Mouse (Mus musculus) regulatory T cell (primary cell): ENCODE results near the gene Tmem274.

Source experiments
- in situ Hi-C: fragments of 300-600 bp; cut with MboI, MseI; formaldehyde crosslinking; loops from one replicate; pipeline ENCODE4 v1.15.1; 2025; ENCODE audit warnings: high pct_unique_total_duplicates

The Tmem274 gene

GRCm38 (mm10) chr4:149475096-149475495 lies 2.1 kb upstream of the Tmem274 start:
- in situ Hi-C loops: no loop called here

GRCm38 (mm10) chr4:149484566-149484965 lies 7.4 kb downstream of the Tmem274 start:
- in situ Hi-C loops: no loop called here

DNA sequence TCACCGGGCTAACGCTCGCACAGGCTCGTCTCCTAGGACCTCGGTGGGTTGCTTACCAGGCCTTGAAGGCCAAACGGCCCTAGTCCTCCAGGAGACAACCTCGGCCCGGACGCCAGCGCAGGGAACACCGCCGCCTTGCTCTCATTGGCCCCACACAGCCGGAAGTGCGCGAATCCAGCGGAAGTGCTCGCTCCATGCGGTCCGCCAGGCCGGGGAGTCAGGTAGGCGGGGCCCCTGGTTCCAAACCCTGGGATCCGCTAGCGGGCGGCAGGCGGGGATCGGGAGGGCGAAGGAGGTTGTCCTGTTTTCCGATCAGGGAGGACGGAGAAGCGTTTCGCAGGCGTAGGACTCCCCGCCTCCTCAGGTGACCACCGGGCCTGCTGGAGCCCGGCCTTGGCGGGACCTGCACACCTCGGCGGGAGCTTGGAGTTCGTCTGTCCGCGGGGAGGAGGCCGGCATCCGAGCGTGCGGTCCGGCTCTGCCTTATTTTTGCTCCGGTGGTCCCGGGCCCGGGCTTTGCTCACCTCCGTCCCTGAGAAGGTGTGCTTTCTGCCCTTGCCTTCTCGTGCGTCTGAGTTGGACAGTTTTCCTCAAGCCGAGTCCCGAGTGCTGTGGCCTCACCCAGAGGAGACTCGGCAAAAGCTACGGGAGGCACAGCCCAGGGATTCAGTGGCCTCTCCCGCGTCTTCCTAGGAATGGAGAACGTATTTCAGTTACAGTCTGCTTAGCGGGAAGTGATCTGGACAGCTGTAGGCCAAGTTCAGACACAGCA lies 8.1 kb downstream of the Tmem274 start, which contains the start of the genes Nmnat1 and Lzic:
TSS of gene Nmnat1 (minus strand) at position 150 of the 772 bp plus-strand sequence.
TSS of gene Lzic (plus strand) at position 177 of the 772 bp plus-strand sequence.
- in situ Hi-C loops: no loop called here

DNA sequence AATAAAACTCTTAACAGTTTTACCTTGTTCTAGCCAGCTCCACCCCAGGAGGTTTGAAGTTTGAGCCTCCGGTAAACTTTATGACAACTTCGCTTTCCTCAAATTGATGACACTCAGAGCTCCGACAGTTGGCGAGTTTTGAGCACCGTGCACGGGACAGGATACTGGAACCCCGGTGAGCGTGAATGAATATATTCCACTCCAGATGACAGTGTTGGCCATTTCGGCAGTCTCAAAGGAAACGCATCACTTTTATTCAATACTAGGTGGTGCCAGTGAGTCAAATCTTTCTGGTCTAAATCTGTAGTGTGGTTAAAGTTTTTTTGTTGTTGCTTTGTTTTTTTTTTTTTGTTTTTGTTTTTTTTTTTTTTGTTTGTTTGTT lies 8.6 kb downstream of the Tmem274 start:
- in situ Hi-C loops: no loop called here

DNA sequence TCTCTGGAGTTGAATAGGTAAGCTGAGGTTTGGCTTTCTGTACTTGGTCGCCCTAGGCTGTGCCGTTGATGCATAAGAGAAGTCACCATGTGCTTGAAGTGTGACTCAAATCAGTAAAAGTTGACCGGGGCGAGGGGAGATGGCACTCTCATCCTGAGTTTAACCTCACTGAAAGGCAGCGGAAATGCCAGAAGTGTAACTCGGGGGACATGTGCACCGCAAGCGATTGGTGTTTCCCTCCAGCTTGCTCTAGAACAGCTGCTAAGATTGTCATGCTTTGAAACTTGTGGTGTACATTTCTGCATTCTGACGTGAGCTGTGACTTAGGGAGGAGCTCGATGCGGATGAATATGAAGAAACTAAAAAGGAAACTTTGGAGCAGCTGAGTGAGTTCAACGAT lies 10.6 kb downstream of the Tmem274 start:
- in situ Hi-C loops: no loop called here

GRCm38 (mm10) chr4:149489415-149490240 lies 12.4 kb downstream of the Tmem274 start:
- in situ Hi-C loops: no loop called here

- in situ Hi-C loops: no loop called here
Observed at GRCm38 (mm10) chr4:149491151-149491550, 14.0 kb downstream of the Tmem274 start.

GRCm38 (mm10) chr4:149496612-149497011 lies 19.4 kb downstream of the Tmem274 start:
- in situ Hi-C loops: no loop called here

DNA sequence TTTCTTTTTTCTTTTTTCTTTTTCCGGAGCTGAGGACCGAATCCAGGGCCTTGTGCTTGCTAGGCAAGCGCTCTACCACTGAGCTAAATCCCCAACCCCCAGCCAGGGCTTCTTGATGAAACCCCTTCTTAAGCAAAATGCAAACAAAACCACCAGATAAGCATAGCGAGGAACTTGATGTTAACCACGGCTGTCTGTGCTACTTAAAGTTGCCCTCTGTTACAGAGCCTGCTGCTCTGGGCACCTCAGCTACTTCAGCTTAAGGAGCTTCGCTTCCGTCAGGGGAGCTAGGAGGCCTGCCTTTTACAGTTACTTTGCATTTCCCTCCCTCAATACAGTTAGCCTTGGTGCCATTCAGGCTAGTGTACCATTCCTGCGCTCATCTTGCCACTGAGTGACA lies 21.7 kb downstream of the Tmem274 start:
- in situ Hi-C loops: no loop called here

DNA sequence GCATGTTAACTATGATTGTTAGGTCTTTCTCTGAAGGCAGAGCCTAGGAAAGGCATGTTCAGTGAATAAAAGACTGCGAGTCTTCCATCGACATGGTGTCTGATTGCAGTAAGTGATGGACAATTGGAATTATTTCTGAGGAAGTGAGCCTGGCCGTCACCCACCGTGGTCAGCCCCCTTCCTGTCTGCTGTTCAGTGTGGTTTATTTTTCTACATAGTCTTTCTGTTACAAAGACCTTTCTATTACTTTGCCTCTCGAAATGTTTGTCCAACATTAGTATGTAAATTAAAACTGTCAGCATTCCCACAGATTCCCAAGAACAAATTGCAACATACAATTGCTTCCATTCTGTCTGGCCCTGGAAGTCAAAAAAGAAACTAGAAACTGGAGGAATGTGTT lies 22.6 kb downstream of the Tmem274 start:
- in situ Hi-C loops: no loop called here

DNA sequence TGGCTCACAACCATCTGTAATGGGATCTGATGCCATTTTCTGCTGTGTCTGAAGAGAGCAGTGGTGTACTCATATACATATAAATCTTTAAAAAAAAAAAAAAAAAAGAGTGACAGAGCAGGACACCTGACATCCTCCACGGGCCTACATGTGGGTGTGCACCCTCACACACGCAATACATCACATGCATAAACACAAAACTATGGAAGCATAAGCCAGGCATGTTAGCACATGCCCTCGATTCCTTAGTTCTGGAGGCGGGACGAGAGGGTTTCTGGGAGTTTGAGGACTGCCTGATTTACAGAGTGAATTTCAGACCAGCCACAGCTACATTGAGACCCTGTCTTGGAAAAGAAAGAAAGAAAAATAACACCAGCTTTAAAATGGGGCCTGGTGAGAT lies 27.2 kb downstream of the Tmem274 start:
- in situ Hi-C loops: no loop called here

- in situ Hi-C loops: no loop called here
Observed at GRCm38 (mm10) chr4:149504858-149505257, 27.7 kb downstream of the Tmem274 start.

DNA sequence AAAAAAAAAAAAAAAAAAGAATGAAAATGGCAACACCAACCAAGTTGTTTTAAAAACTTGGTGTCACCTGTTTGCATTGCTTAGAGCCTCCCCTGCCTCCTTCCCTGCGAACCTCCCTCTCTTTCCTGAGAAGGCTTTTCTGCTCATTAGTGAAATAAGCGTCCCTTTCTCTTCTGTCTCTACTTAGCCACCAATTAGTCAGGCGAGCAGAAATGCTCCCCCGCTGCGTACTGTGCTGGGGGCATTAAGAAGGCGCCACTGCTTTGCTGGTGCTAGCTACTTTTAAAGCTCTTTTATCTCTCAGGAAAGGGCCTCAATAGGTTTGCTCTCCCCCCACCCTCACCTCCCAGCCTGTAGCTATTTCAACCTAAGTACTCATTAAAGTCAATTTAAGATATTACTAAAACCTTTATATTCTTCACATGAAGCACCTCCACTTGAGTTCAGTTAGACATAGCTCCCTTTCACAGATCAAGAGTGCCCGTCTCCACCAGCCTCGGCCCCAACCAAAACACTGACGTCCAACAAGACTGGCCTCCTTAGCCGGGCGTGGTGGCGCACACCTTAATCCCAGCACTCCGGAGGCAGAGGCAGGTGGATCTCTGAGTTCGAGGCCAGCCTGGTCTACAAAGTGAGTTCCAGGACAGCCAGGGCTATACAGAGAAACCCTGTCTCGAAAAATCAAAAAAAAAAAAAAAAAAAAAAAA lies 28.2 kb downstream of the Tmem274 start:
- in situ Hi-C loops: no loop called here

- in situ Hi-C loops: no loop called here
Observed at GRCm38 (mm10) chr4:149506904-149507303, 29.7 kb downstream of the Tmem274 start.

DNA sequence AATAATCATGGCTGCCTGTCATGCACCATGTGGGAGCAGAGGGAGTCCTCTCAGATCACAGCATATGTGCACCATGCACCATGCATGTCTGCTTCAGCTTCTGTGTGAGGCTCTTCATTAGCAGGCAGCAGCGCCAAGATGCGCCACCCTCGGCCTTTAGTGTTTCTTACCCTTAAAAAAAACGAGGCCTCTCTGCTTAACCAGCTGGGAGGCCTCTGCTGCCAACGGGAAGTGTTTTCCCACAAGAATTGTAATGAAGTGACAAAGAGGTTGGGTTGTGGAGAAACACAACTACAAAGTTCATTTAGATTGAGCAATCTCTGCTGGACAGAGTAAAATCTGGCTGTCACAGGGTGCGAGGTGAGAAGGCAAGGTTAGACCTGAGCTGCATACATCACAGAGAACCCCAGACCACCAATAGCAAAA lies 34.1 kb downstream of the Tmem274 start:
- in situ Hi-C loops: no loop called here

GRCm38 (mm10) chr4:149512072-149512471 lies 34.9 kb downstream of the Tmem274 start:
- in situ Hi-C loops: no loop called here

DNA sequence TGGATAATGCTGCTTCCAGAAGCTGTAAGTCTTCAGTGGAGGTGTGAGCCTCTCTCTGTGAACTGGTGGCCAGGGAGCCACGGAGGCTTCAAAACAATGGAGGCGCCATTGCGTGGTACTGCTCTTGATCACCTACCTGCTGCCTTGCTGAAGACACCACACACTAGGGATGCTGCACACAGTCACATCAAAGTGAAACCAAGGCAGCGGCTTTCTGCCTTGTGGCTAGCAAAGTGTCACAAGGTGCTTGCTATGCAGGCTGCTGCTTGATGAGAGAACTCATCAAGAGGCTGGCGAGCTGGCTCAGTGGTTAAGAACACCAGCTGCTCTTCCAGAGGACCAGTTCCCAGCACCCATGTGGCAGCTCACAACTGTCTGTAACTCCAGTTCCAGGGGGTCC lies 38.5 kb downstream of the Tmem274 start:
- in situ Hi-C loops: no loop called here

DNA sequence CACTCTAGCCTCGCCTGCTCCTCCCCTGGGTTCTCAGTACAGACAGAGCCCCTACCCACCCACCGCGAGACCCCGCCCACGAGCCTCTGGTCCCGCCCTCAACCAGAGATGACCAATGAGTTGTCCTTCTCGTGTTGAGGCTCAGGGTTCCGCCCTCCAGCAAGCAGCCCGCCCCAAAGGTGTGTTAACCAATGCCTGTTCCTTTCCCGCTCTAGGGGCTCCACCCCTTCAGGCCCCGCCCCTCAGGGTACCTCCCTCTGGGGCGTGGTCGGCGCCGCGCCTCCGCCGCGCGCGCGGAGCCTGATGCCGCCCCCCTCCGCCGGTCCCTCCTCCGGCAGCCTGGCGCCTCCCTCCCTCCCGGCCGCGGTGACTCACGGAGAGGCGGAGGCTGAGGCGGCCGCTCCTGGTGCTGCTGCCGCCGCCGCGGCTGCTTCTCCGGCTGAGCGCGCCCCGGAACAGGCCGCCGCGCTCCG lies 40.7 kb downstream of the Tmem274 start, which contains the start of gene Ctnnbip1:
TSS of gene Ctnnbip1 (plus strand) at position 369 of the 473 bp plus-strand sequence.
- in situ Hi-C loops: no loop called here

GRCm38 (mm10) chr4:149518351-149519220 lies 41.4 kb downstream of the Tmem274 start:
- in situ Hi-C loops: no loop called here

DNA sequence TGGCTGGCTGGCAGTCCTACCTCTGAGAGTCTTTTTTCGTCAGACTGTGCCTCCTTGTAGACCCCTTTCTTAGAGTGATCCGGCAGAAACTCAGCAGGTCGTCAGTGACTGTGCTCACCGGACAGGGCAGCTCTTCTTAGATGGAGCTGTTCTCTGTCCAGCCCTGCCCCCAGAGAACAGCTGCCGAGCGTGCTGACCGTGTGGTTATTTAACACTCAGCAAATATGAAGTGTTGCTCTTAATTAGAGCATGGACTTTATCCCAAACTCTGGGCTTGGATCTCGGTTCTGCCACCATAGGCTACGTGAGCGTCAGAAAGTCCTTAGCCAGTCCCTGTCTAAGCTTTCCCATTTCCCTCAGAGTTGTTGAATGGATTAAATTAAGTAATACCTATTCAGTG lies 44.1 kb downstream of the Tmem274 start:
- in situ Hi-C loops: no loop called here

- in situ Hi-C loops: no loop called here
Observed at GRCm38 (mm10) chr4:149523961-149524360, 46.8 kb downstream of the Tmem274 start.
